Mouse (Mus musculus): ENCODE data around the gene Aspdh.

Gene Aspdh

GRCm38 (mm10) chr7:44465111-44465510 lies at the start of gene Aspdh:
TSS of gene Aspdh (plus strand) at chr7:44465391.
- no peak for DNase-seq

GRCm38 (mm10) chr7:44427666-44428065 lies 37.5 kb upstream of the Aspdh start:
- DNase-seq = no peak

GRCm38 (mm10) chr7:44428171-44428950 lies 36.8 kb upstream of the Aspdh start:
- DNase-seq = peak; percentile 84

GRCm38 (mm10) chr7:44428968-44429521 lies 36.1 kb upstream of the Aspdh start, which contains the start of gene Lrrc4b:
TSS of gene Lrrc4b (plus strand) at chr7:44429018.
- peak; percentile 87 for DNase-seq

DNA sequence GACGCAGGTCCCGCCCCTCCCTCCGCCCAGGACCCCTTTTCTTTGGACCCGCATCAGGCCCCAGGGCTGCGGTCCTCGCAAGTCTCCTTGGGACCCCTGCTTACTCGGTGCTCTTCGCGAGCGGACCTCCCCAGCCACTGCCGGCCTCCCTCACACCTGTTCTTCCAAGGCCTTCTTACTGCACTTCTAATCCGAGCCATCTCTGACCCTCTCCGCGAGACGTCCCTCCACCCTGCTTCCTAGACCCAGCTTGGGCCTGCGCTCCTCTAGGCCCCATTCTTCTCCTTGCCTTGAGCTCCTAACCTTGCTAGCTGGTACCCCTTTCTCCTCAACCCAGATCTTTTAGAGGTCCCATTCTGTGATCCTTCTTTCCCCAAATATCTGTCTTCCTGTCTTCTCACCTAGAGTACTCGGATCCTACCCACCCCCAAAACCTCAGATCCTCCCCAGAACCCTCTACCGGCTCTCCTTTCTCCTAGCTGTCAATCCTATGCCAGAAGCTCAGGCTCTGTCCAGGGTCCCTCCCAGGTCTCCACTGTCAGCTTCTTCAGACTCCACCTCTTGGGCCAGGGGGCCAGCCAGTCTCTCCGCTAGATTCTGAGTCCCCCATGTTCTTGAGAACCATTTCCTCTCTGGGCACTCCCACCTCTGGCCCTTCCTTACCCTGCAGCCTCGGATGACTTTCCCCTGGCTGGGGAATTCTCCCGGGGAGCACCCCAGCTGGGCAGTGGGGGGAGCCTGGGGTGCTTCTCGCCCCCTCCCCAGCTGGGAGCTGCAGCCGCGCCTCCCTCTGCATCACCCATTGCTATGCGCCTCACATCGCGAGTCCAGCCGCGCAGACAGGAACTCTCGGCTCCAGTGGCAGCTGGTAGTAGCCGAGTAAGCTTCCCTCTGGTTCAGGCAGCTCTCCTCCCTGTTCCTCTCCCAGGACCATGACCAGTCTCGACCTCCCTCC lies 35.4 kb upstream of the Aspdh start:
- DNase-seq = peak; percentile 55

- no peak for DNase-seq
Observed at GRCm38 (mm10) chr7:44432550-44432949, 32.6 kb upstream of the Aspdh start.

- DNase-seq = no peak
Observed at GRCm38 (mm10) chr7:44433371-44433770, 31.8 kb upstream of the Aspdh start.

DNA sequence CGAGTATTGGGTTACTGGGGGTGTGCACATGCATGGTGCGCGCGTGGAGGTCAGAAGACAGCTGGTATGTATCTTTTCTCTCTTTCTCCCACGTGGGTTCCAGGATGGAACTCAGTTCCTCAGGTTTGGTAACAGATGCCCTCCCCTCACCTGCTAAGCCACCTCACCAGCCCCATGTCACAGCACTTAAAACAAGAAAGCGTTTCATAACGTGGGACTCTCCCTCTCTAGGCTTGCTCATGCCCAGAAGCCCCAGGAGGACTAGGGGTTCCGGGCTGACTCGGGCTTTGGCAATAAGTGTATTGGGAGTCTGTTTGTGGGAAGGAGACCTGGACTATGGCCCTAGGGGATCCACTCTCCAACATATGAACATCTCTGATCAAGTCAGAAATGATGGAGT lies 31.1 kb upstream of the Aspdh start:
- no peak for DNase-seq

- DNase-seq = no peak
Observed at GRCm38 (mm10) chr7:44435796-44436195, 29.4 kb upstream of the Aspdh start.

- DNase-seq = no peak
Observed at GRCm38 (mm10) chr7:44436267-44436666, 28.9 kb upstream of the Aspdh start.

DNA sequence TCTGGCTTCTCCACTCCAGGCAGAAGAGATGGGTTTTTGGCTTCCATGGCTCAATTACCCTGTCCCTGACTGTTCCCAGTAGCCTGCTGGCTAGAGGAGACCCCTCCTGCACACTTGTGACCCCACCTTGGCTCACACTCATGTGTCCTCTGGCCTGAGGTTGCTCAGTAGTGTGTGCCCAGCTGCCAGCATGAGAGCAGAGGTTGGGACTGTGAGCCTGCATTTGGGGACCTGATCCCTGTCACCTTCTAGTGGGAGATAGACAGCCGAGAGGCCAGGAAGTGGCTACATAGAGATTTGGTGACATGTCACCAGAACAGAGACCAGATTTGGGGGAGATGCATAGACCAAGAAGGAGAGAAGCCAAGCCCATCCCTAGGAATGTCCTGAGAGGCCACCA lies 28.0 kb upstream of the Aspdh start:
- no peak for DNase-seq

GRCm38 (mm10) chr7:44437933-44438332 lies 27.3 kb upstream of the Aspdh start:
- DNase-seq = no peak

- DNase-seq = no peak
Observed at GRCm38 (mm10) chr7:44439696-44440095, 25.5 kb upstream of the Aspdh start.

GRCm38 (mm10) chr7:44440479-44440878 lies 24.7 kb upstream of the Aspdh start:
- no peak for DNase-seq

GRCm38 (mm10) chr7:44441180-44441579 lies 24.0 kb upstream of the Aspdh start:
- peak; percentile 33 for DNase-seq

DNA sequence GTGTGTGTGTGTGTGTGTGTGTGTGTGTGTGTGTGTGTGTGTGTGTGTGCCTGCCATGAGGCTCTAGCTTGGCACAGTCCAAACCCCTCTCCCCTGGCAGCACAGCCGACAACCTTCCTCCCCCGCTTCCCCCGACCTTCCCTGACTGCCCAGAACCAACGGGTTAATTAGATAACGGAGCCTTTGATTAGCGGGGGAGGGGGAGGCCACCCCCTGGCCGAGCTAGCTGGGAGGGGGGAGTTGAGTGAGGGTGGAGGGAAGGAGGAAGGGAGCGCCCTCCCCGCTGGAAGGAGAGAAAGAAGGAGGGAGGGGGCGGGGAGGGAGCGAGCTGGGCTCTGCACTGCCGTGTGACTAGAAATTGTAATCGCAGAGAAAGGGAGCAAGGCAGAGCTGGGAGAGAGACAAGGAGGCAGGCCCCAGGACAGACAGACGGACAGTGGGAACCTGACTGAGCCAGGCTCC lies 23.5 kb upstream of the Aspdh start:
- DNase-seq = peak; percentile 81

DNA sequence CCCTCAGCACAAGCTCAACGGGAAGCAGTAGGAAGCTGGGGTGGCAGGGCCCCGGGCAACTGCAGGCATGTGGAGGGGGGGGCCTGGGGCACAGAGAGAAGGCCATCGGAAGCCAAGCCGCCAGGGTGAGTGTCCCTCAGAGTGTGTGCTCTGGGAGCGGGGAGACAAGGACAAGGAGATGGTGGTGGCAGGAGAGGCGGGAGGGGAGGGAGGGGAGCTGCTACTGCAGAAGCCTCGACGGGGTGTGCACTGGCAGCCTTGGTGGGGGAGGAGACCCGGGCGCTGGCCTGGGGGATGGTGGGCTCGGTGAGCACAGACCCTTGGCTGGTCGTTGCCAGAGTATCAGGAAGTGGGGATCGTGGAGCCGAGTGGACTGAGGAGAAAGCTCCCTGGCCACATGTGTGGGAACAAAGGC lies 22.8 kb upstream of the Aspdh start:
- DNase-seq = peak; percentile 66

GRCm38 (mm10) chr7:44443268-44444173 lies 21.7 kb upstream of the Aspdh start:
- peak; percentile 55 for DNase-seq

DNA sequence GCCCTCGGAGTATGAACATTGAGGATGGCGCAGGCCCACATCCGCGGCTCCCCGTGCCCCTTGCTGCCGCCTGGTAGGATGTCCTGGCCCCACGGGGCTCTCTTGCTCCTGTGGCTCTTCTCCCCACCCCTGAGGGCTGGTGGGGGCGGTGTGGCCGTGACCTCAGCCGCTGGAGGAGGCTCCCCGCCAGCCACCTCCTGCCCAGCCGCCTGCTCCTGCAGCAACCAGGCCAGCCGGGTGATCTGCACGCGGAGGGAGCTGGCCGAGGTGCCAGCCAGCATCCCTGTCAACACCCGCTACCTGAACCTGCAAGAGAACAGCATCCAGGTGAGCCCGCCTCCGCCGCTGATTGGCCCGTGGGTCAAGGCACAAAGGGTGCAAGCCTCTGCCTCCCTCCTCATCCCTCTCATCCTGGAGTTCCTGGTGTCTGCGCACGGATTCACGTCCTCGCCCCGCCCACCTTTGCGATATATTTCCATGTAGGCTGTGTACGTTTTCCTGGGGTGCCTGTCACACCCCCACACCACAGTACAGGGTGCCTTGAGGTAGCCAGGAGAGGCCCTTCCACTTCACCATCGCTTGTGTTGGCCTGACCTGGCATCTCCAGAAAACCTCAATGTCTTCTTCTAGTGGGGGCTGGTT lies 20.2 kb upstream of the Aspdh start:
- DNase-seq = no peak

DNA sequence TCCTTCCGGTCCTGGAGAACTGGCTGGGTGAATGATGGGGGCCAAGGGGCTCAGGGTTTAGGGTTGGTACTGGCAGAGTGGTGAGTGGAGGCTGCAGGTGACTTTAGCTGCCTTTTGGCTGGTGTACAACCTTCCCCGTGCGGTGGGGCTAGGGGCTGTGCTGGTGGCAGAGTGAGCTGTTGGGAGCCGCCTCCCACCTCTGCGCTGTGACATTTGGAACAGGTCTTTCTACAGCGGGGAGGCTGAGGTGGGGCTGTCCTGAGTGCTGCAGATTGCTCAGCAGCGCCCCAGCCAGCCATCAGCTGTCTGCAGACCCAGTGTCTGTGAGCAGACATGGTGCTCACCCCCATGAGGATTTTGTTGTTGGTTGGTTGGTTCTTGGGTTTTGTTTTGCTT lies 19.7 kb upstream of the Aspdh start:
- no peak for DNase-seq

DNA sequence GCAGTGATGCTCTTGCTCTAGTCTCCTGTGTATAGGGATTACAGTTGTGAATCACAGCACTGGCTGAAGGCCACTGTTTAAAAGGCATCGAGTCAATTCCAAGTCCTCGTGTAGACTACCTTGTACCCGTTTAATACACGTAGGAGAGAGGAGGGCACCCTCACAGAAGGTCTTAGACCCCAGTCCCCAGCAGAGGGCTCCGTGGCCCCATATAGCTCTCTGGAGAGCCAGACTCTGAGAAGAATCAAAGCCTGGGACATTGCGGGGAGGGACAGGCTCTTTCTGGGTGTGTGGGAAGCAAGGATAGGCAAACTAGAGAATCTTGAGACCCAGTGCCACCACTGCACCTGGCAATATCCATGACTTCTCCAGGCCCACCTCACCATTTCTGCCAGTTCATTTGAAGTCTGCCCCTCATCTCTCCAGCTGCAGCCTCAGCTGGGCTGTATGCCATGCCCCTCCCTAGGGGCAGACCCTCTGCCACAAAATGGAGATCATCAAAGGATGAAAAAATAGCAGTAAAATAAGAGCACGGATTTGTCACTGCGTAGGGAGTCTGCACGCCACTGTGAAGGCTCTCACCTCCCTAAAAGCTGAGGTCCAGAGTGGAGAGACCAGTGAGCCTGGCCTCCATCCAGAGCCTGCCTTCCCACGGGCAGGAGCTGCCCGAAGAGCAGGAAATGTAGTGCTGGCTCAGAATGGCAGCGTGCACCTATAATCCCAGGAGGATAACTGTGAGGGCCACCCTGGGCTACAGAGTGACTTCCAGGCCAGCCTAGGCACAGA lies 18.9 kb upstream of the Aspdh start:
- no peak for DNase-seq
